19 mouse cellular contexts compared by ENCODE assay signal in genomic region chr2:125794166-125794565, GRCm38 (mm10).
"Had no signal": no experiment of that assay in that cellular context is flagged by ENCODE, and none has a peak within 500 bp of the region (broad histone marks: within the 10 kb centered on the region; RNA-seq: fewer than 3 reads in every experiment).

No protein-coding gene starts in this region.

- H3K9me3 ChIP-seq: liver, embryonic 13.5 days; neural tube, embryonic 12.5 days; neural tube, embryonic 15.5 days had no signal

- H3K4me2 ChIP-seq: liver, embryonic 13.5 days; midbrain, embryonic 11.5 days; neural tube, embryonic 12.5 days; neural tube, embryonic 15.5 days had no signal

- H3K27me3 ChIP-seq: liver, embryonic 13.5 days; neural tube, embryonic 12.5 days; neural tube, embryonic 15.5 days had no signal

- H3K4me3 ChIP-seq: layer of hippocampus, adult 2 months; liver, embryonic 13.5 days; neural tube, embryonic 12.5 days; neural tube, embryonic 15.5 days had no signal

- H3K36me3 ChIP-seq: liver, embryonic 13.5 days; neural tube, embryonic 12.5 days; neural tube, embryonic 15.5 days had no signal

- H3K4me1 ChIP-seq: neural tube, embryonic 12.5 days; neural tube, embryonic 15.5 days had no signal

- ATAC-seq: inflammation-experienced regulatory T-cells, adult 6 months; intestine, embryonic 16.5 days had no signal

- H3K9ac ChIP-seq: liver, embryonic 13.5 days; neural tube, embryonic 12.5 days; neural tube, embryonic 15.5 days had no signal

- H3K27ac ChIP-seq: layer of hippocampus, adult 2 months; liver, embryonic 13.5 days; neural tube, embryonic 12.5 days; neural tube, embryonic 15.5 days; stomach, postnatal 0 days had no signal

- DNase-seq: layer of hippocampus, adult 9-11 months; liver, embryonic 13.5 days; lung, adult 2 months; lung, postnatal 14 days; lung, postnatal 4 days; midbrain, embryonic 14.5 days; right cerebral cortex, adult 18-20 months; right cerebral cortex, postnatal 14 days; right cerebral cortex, postnatal 4 days; thymus, adult 2 months; thymus, postnatal 14 days; thymus, postnatal 4 days had no signal
